Mouse (Mus musculus): ENCODE data around the gene Trim14. TPM values are rescaled to one million over a fixed set of nuclear protein-coding genes. Genes with fewer than 3 reads are reported as not detected.

Trim14 gene
- polyA plus RNA-seq, 1 experiment from 2014 or later, result 0.48 TPM

DNA sequence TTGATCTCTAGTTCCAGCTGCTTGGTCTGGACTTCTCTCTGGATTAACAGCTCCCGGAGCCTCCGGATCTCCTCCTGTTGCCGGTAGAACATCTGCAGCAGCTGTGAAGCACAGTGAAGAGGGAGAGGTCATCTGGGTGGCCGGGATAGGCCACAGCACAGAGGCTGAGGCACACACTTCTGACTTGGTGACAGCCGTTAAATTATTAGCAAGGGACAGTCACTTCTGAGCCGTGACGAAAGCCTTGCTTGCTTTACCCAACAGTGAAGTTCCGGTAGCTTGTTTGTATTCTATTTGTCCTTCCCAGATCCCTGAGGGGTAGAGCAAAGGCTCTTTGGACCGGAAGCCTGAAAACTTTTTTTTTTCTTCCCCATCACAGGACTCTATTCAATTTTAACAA lies 3.2 kb upstream of the Trim14 start:
- Histone ChIP-seq H3K4me3 (no peak overlapping the region), H3K27ac (replicated peaks) (no peak overlapping the region), H3K27me3 (peaks cover 28% of the 10 kb centered on the region), H3K36me3 (no peaks in the 10 kb centered on the region), H3K9ac (replicated peaks) (no peak overlapping the region), H3K9me3 (no peaks in the 10 kb centered on the region), H3K4me2 (replicated peaks) (no peak overlapping the region), H3K4me1 (peaks cover 9% of the 10 kb centered on the region)
- no peak for ATAC-seq (replicated peaks)
- WGBS, result 83% methylated on average over 9 of the region's 9 CpGs

DNA sequence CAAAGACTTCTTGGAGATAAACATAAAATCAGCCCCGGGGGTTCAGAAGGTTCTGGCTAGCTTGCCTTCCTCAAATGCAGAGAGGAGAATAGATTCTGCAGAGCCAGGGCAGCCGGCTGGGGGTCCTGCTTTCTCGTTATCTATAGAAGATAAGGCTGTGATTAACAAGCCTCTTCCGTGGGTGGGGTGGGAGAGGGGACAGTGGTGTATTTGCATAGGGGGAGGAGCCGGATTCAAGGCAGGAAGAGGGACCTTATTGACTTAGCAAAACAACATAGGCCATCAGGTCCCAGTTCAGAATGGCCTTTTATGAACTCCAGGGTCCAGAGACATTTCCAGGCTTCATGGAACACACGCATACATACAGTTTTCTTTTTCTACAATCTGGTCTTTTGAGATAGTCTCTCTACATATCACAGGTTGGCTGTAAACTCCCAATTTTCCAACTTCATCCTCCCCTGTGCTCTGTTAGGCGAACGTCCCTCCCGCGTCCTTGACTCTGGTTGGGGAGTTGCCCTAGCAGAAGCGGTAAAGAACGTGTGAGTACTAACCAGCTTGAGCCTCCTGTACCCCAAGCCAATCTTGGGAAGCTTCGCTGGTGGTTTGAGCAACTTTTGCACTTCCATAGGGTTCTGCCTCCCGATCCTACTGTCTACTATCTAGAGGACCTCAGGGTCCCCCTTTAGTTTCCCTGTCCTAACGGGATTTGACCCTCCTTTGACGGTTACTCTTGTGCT lies 679 bp downstream of the Trim14 start:
- Histone ChIP-seq H3K4me2 (replicated peaks) (peak overlapping the region; percentile 54), H3K9me3 (no peaks in the 10 kb centered on the region), H3K27me3 (peaks cover 49% of the 10 kb centered on the region), H3K9ac (replicated peaks) (no peak overlapping the region; the same call in 1 of the 2 replicates), H3K27ac (replicated peaks) (no peak overlapping the region), H3K36me3 (no peaks in the 10 kb centered on the region), H3K4me3 (peak overlapping the region; percentile 41), H3K4me1 (peaks cover 9% of the 10 kb centered on the region)
- WGBS, result 10% methylated on average over 16 of the region's 16 CpGs
- no peak for ATAC-seq (replicated peaks)

DNA sequence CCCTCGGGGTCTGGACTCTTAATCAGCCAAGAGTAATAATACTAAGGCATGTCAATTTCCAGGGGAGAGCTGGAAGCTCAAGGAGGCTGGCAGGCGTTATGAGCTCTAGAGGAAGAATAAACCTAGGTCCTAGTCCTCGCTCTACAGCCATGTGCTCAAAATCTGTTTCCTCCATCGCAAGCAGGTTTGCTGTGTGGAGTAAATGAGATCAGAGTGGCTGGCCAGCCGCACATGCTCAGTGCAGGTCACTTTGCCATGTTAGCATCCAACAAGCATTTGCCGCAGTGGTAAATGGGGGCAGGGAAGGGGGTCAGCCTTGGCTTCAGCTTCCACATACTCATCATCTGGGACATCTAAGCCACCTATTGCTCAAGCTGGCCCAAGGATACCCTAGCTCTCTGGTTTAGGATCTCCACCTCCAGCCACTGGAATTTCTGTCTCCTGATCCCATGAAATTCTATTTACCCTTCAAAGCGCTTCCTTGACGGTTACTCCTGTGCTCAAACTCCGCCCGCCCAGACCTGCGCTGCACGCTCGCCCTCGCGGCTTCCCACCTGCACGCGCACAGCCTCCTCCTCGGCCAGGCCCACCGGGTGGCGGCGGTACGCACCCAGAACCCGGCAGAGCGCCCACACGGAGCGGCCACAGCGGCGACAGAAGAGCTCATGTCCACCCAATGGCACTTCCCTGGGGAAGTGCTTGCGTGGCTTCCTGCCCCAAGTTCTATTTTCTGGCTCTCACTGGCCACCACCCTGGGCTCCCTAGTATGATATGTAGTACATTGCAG lies 1.8 kb downstream of the Trim14 start:
- H3K27ac ChIP-seq (replicated peaks), result no peak overlapping the region
- H3K27me3 ChIP-seq, result peaks cover 49% of the 10 kb centered on the region
- no peak overlapping the region for H3K9ac ChIP-seq (replicated peaks)
- no peak for ATAC-seq (replicated peaks)
- H3K4me3 ChIP-seq, result peak overlapping the region; percentile 24
- H3K4me2 ChIP-seq (replicated peaks), result peak overlapping the region; percentile 34
- peaks cover 9% of the 10 kb centered on the region for H3K4me1 ChIP-seq
- WGBS, result 13% methylated on average over 28 of the region's 29 CpGs
- H3K9me3 ChIP-seq, result no peaks in the 10 kb centered on the region
- H3K36me3 ChIP-seq, result no peaks in the 10 kb centered on the region

DNA sequence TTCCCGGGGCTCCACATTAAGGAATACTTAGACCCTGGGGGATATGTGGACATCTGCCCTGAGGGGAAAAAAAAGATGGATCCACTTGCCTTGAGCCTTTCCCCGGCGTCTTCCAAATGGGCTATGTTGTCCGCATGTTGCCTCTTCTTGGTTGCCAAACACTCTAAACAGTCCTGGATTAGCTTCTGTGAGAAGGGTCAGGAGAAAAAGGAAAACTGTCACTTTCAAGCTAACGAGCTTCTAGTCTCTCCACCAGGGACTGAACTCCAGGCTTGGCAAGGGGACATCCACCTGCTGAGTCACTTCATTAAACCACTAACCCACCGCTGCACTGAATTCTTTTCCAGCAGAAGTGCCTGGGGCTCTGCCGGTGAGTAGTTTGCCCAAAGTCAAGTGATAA lies 3.0 kb downstream of the Trim14 start:
- Histone ChIP-seq H3K9ac (replicated peaks) (no peak overlapping the region), H3K9me3 (no peaks in the 10 kb centered on the region), H3K27me3 (peaks cover 49% of the 10 kb centered on the region), H3K4me1 (peaks cover 9% of the 10 kb centered on the region), H3K4me2 (replicated peaks) (no peak overlapping the region), H3K36me3 (no peaks in the 10 kb centered on the region), H3K4me3 (no peak overlapping the region), H3K27ac (replicated peaks) (no peak overlapping the region)
- 63% methylated on average over 7 of the region's 7 CpGs for WGBS
- ATAC-seq (replicated peaks), result no peak

DNA sequence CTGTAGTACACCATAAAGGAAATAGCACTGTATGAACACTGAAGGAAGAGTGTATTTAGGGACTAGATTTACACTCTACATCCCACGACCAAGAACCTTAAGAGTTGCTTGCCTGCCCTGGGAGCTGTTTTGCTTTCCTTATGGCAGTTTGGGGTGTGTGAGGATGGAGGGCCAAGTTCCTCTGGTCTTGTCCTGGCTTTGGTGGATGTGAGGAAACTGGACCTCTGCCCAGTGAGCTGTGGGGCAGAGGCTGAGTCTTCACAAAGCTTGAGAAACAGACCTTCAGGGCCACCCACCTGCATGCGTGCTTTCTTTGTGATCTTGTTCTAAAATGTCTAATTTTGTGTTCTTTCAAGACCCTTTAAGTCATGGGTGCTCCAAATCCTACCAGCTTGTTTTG lies 3.4 kb downstream of the Trim14 start:
- Histone ChIP-seq H3K9ac (replicated peaks) (no peak overlapping the region), H3K4me1 (peaks cover 9% of the 10 kb centered on the region), H3K27ac (replicated peaks) (no peak overlapping the region), H3K4me2 (replicated peaks) (no peak overlapping the region), H3K4me3 (no peak overlapping the region), H3K36me3 (no peaks in the 10 kb centered on the region), H3K27me3 (peaks cover 49% of the 10 kb centered on the region), H3K9me3 (no peaks in the 10 kb centered on the region)
- no peak for ATAC-seq (replicated peaks)
- 84% methylated on average over 2 of the region's 2 CpGs for WGBS

DNA sequence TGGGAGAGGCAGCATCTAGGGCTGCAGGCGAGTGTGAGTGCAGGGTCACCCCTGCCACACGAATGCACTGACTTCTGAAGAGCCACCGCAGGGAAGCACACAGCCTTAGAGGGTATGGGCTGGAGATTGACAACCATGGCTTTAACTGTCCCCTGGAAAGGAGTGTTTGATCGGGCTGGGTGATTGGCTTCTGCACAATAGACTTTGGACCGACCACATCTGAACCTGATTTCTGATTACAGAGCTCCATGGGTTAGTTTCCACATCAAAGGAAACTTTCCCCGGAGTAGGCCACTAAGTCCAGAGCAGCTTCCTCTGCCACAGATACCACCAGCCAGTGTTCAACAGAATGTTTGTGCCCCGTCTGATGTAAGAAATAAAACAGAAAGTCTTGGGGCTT lies 6.2 kb downstream of the Trim14 start:
- Histone ChIP-seq H3K4me3 (no peak overlapping the region), H3K27ac (replicated peaks) (no peak overlapping the region), H3K9me3 (no peaks in the 10 kb centered on the region), H3K4me2 (replicated peaks) (no peak overlapping the region), H3K36me3 (no peaks in the 10 kb centered on the region), H3K4me1 (peaks cover 6% of the 10 kb centered on the region; the same call in 1 of the 2 replicates), H3K9ac (replicated peaks) (no peak overlapping the region), H3K27me3 (peaks cover 26% of the 10 kb centered on the region)
- WGBS, result 59% methylated on average over 7 of the region's 7 CpGs
- ATAC-seq (replicated peaks), result no peak

DNA sequence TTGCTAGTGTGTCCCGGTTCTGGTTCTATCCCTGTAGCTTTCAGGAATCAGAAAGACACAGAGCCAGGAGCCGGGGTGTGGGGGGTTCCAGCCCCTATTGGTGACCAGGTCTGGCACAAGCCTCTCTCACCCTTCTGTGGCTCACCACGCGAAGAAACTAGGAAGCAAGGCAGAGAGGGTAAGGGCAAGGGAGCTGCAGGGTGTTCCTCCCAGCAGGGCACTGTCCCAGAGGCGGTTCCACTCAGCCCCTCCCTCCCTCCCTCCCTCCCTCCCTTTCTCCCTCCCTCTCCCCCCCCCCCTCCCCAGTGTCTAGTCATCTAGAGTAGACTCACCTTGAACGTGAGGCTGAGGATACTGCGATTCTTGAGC lies 8.4 kb downstream of the Trim14 start:
- peak overlapping the region; percentile 22 for H3K4me3 ChIP-seq
- H3K36me3 ChIP-seq, result no peaks in the 10 kb centered on the region
- H3K9me3 ChIP-seq, result no peaks in the 10 kb centered on the region
- ATAC-seq (replicated peaks), result peak; percentile 66
- H3K4me1 ChIP-seq, result 0 out of 2 replicates have a peak, but pooled peaks cover 4% of the 10 kb centered on the region
- H3K4me2 ChIP-seq (replicated peaks), result peak overlapping the region; percentile 34
- H3K9ac ChIP-seq (replicated peaks), result no peak overlapping the region; the same call in 1 of the 2 replicates
- H3K27ac ChIP-seq (replicated peaks), result no peak overlapping the region
- 6% methylated on average over 7 of the region's 7 CpGs for WGBS
- 0 out of 2 replicates have a peak, but pooled peaks cover 6% of the 10 kb centered on the region for H3K27me3 ChIP-seq

DNA sequence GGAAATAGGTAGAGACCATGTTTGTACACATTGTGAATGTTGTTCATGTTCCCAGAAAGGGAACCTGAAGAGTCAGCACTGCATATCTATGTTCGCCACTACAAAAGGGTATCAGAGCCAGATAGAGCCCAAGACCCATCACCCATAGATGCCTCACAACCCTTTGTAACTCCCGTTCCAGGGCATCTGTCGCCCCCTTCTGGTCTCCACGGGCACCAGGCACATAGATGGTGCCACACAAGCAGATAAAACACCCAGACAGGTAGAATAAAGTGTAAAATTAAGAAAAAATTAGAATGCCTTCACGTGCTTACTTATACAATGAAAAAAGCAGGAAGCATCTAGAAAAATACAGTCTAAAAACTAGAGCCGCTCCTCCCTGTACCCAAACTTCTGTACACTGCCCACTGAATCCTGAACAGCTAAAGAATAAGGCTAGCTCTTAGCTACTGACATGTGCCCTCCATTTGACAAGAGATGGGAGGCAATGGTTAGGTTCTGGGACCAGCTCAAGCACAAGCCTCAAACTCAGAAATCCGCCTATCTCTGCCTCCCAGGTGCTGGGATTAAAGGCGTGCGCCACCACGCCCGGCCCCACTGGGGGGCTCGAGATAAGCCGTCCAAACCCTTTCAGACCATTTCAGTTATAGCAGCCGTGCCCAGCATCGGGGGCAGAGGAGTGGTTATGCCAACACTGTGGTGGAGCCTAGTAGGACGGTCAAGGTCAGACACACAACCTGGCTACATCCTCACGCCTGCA lies 9.0 kb downstream of the Trim14 start:
- peak; percentile 51; the same call in 1 of the 2 replicates for ATAC-seq (replicated peaks)
- 0 out of 2 replicates have a peak, but pooled peaks cover 4% of the 10 kb centered on the region for H3K27me3 ChIP-seq
- no peaks in the 10 kb centered on the region for H3K9me3 ChIP-seq
- H3K9ac ChIP-seq (replicated peaks), result no peak overlapping the region; the same call in 1 of the 2 replicates
- WGBS, result 36% methylated on average over 17 of the region's 17 CpGs
- peak overlapping the region; percentile 34 for H3K4me2 ChIP-seq (replicated peaks)
- 0 out of 2 replicates have a peak, but pooled peaks cover 4% of the 10 kb centered on the region for H3K4me1 ChIP-seq
- H3K4me3 ChIP-seq, result peak overlapping the region; percentile 22
- H3K36me3 ChIP-seq, result no peaks in the 10 kb centered on the region
- H3K27ac ChIP-seq (replicated peaks), result no peak overlapping the region

DNA sequence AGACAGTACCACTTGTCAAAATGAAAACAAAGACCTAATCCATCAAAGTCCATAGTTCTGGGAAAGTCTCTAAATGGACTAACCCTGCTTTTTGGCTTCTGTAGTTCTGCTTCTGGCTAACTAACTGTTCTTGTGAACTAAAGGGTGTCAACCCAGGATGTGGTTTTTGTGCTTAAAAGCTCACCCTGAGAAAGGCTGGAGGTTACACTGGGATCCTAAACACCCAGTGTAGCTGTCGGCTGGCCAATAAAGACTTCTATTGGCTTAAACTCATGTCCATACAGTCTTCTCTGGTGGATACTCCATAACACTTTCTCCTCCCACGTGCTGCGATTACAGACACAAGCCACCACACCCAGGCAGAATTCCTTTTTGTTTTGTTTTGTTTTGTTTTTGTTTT lies 9.7 kb downstream of the Trim14 start:
- 0 out of 2 replicates have a peak, but pooled peaks cover 4% of the 10 kb centered on the region for H3K4me1 ChIP-seq
- no peak overlapping the region for H3K4me3 ChIP-seq
- no peaks in the 10 kb centered on the region for H3K27me3 ChIP-seq
- H3K36me3 ChIP-seq, result no peaks in the 10 kb centered on the region
- no peak overlapping the region for H3K4me2 ChIP-seq (replicated peaks)
- no peak for ATAC-seq (replicated peaks)
- H3K27ac ChIP-seq (replicated peaks), result no peak overlapping the region
- no peak overlapping the region for H3K9ac ChIP-seq (replicated peaks)
- WGBS, result 88% methylated on average over 3 of the region's 3 CpGs
- H3K9me3 ChIP-seq, result no peaks in the 10 kb centered on the region

DNA sequence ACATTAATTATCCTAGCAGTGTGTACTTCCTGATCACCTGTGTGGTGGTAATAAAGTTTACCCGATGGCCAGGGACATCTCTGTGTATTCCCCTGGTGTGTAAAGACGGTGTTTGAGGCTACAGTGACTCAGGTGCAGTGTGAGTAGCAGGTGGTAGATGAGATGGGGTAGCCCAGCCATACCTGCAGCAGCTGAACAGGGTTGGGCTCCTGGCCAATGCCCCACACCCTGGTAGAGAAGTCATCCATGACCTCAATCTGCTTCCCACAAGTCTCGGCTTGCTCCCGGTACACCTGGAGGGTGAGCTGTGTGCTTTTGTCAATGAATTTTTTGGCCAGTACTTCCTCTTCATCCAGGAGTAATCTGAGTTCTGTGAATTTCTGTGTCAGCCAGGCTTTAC lies 12.6 kb downstream of the Trim14 start:
- no peak for ATAC-seq (replicated peaks)
- Histone ChIP-seq H3K4me2 (replicated peaks) (no peak overlapping the region), H3K4me1 (0 out of 2 replicates have a peak, but pooled peaks cover 4% of the 10 kb centered on the region), H3K9ac (replicated peaks) (no peak overlapping the region), H3K9me3 (no peaks in the 10 kb centered on the region), H3K36me3 (no peaks in the 10 kb centered on the region), H3K27me3 (no peaks in the 10 kb centered on the region), H3K4me3 (no peak overlapping the region), H3K27ac (replicated peaks) (no peak overlapping the region)
- 86% methylated on average over 4 of the region's 4 CpGs for WGBS

DNA sequence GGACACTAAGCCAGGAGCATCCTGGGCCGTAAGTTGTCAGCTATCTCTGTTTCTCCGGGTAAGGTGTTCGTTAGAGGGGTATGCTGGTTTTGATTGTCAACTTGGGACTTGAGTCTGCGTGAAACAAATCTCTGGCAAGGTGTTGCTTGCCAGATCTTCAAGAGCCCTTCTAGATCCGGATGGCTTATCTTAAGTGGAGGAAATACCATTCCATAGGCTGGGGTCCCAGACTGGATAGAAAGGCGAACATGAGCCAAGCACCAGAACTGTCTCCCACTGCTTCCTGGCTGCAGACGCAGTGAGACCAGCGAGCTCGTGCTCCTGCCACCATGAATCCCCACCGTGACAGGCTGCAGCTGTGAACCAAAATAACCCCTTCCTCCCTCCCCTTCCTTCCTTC lies 14.5 kb downstream of the Trim14 start:
- H3K4me3 ChIP-seq, result no peak overlapping the region
- H3K4me2 ChIP-seq (replicated peaks), result no peak overlapping the region
- no peak overlapping the region for H3K9ac ChIP-seq (replicated peaks)
- no peaks in the 10 kb centered on the region for H3K36me3 ChIP-seq
- H3K27me3 ChIP-seq, result no peaks in the 10 kb centered on the region
- H3K9me3 ChIP-seq, result no peaks in the 10 kb centered on the region
- WGBS, result 84% methylated on average over 10 of the region's 10 CpGs
- ATAC-seq (replicated peaks), result no peak
- no peaks in the 10 kb centered on the region for H3K4me1 ChIP-seq
- no peak overlapping the region for H3K27ac ChIP-seq (replicated peaks)

DNA sequence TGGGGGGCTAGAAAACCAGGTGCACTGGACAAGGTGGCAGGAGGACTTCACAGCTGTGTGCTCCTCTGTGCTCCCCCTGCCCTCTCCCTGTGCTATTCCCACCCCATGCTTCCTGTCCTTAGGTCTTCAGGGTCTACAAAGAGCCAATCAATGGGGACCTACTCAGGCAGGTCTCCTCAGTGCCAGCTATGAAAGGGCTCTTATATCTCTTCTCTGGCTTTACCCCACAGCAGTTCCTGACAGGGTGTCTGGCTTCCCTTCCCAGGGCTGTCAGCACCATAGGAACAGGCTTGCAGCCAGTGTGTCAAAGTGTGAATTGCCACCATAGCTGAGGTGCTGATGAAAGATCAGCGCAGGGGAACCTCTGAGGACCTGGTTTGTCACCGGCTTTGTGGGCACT lies 15.4 kb downstream of the Trim14 start:
- no peaks in the 10 kb centered on the region for H3K27me3 ChIP-seq
- 78% methylated on average over 2 of the region's 2 CpGs for WGBS
- no peak overlapping the region for H3K9ac ChIP-seq (replicated peaks)
- H3K9me3 ChIP-seq, result no peaks in the 10 kb centered on the region
- no peak for ATAC-seq (replicated peaks)
- H3K27ac ChIP-seq (replicated peaks), result no peak overlapping the region
- no peak overlapping the region for H3K4me3 ChIP-seq
- no peaks in the 10 kb centered on the region for H3K36me3 ChIP-seq
- H3K4me1 ChIP-seq, result no peaks in the 10 kb centered on the region
- no peak overlapping the region for H3K4me2 ChIP-seq (replicated peaks)

Data from forebrain, embryonic 15.5 days (tissue).